Mouse (Mus musculus) liver, embryonic 13.5 days (tissue): ENCODE measurements around the gene Umodl1. TPM values are rescaled to one million over a fixed set of nuclear protein-coding genes. Genes with fewer than 3 reads are reported as not detected.
A peak's percentile ranks its signal among the peaks of the same experiment; 100 is the strongest.

Source experiments
- ATAC-seq: fragments of 200-750 bp; cut with Nextera tagmentation; 2 replicates; pipeline ENCODE4 v1.8.0; 2017; ENCODE audit warnings: low read depth, mild to moderate bottlenecking, moderate number of reproducible peaks, moderate library complexity
- DNase-seq: peaks from one replicate; pipeline ENCODE4 v3.0.0; 2022
- H3K27ac ChIP-seq: fragments of 300-500 bp; sonication (generic); 2 replicates; pipeline ENCODE4 v1.5.1; 2015; ENCODE audit warnings: moderate library complexity, mild to moderate bottlenecking, inconsistent platforms
- H3K27me3 ChIP-seq: fragments of 300-500 bp; sonication (generic); 2 replicates; pipeline ENCODE4 v1.6.1; 2015; ENCODE audit warnings: mild to moderate bottlenecking, inconsistent platforms
- H3K36me3 ChIP-seq: fragments of 300-500 bp; sonication (generic); 2 replicates; pipeline ENCODE4 v1.6.1; 2015; ENCODE audit warnings: mild to moderate bottlenecking, inconsistent platforms
- H3K4me1 ChIP-seq: fragments of 300-500 bp; sonication (generic); replicated peaks from 2 replicates; pipeline ENCODE4 v1.6.1; 2015; ENCODE audit warnings: inconsistent platforms
- H3K4me2 ChIP-seq: fragments of 300-500 bp; sonication (generic); 2 replicates; pipeline ENCODE4 v1.6.1; 2015; ENCODE audit warnings: inconsistent platforms, mild to moderate bottlenecking, moderate library complexity
- H3K4me3 ChIP-seq: fragments of 300-500 bp; sonication (generic); replicated peaks from 2 replicates; pipeline ENCODE4 v1.5.1; 2015; ENCODE audit warnings: mild to moderate bottlenecking, inconsistent platforms
- H3K9ac ChIP-seq: fragments of 300-500 bp; sonication (generic); 2 replicates; pipeline ENCODE4 v1.6.1; 2015; ENCODE audit warnings: mild to moderate bottlenecking, inconsistent platforms
- H3K9me3 ChIP-seq: fragments of 300-500 bp; sonication (generic); replicated peaks from 2 replicates; pipeline ENCODE4 v1.6.1; 2016; ENCODE audit warnings: inconsistent platforms
- WGBS: fragments of 180-500 bp; shearing (Covaris S2); methylation state at CpG from one replicate; pipeline ENCODE4 v1.1.7; 2015; ENCODE audit not compliant: insufficient replicate concordance; 5-methylcytosine and 5-hydroxymethylcytosine counted together
- polyA plus RNA-seq: library from polyadenylated mRNA; unstranded; fragments of >200 nt; fragmentation: Nextera tagmentation; extraction: Ambion mirVana; gene quantifications from 2 replicates; pipeline ENCODE4 v1.2.1, GENCODE M21; 2015

Umodl1 gene
- polyA plus RNA-seq, 1 experiment from 2014 or later, result 0.12 TPM

DNA sequence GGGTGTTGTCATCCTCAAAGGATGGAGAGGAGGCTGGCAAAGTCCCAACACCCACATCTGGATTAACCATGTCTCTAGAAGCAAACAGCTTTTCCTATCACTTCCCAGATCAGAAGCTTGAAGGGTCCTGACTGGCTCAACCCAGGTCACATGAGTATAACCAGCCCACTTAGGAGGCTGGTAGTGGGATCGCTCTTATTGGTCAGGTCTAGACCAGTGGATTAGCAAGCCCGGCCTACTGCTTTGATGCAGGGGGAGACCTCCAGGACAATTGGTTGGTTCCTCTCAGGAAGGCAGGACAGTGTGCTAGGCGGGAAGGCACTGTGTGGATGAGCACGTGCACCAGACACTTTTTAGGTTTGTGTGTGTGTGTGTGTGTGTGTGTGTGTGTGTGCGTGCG is 72.5 kb downstream of the Umodl1 start:
- H3K4me2 ChIP-seq, result no peak overlapping the region
- H3K9me3 ChIP-seq, result peaks cover 1% of the 10 kb centered on the region; the same call in 1 of the 2 replicates
- H3K27me3 ChIP-seq, result peaks cover 7% of the 10 kb centered on the region; the same call in 1 of the 2 replicates
- no peak overlapping the region for H3K27ac ChIP-seq
- ATAC-seq, result no peak
- WGBS, result 74% methylated on average over 6 of the region's 6 CpGs
- peaks cover 19% of the 10 kb centered on the region for H3K4me1 ChIP-seq
- no peak overlapping the region for H3K9ac ChIP-seq
- no peak overlapping the region for H3K4me3 ChIP-seq
- no peak for DNase-seq
- H3K36me3 ChIP-seq, result no peaks in the 10 kb centered on the region

DNA sequence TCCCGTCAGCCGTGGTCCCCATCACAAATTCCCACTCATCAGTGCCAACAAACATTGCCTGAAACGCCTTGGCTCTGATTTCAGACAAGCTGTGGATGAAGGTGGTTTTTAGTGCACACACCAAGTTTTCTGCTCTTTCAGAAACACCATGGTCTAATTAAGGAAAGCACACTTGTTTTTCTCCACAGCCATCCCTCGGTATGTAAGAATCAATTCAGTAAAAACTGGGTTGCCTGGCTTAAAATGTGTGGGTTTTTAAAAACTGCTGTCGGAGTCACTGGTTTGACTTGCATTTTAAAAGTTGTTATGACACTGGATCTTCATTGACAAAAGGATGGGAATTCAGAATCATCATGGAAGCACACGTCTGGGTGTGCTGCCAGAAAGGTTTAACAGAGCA is 73.3 kb downstream of the Umodl1 start:
- H3K27ac ChIP-seq, result no peak overlapping the region
- 71% methylated on average over 6 of the region's 6 CpGs for WGBS
- H3K36me3 ChIP-seq, result no peaks in the 10 kb centered on the region
- H3K4me3 ChIP-seq, result no peak overlapping the region
- H3K4me1 ChIP-seq, result peaks cover 24% of the 10 kb centered on the region
- H3K9ac ChIP-seq, result no peak overlapping the region
- ATAC-seq (no peak), DNase-seq (no peak)
- H3K9me3 ChIP-seq, result peaks cover 5% of the 10 kb centered on the region; the same call in 1 of the 2 replicates
- H3K4me2 ChIP-seq, result no peak overlapping the region
- H3K27me3 ChIP-seq, result peaks cover 7% of the 10 kb centered on the region; the same call in 1 of the 2 replicates

DNA sequence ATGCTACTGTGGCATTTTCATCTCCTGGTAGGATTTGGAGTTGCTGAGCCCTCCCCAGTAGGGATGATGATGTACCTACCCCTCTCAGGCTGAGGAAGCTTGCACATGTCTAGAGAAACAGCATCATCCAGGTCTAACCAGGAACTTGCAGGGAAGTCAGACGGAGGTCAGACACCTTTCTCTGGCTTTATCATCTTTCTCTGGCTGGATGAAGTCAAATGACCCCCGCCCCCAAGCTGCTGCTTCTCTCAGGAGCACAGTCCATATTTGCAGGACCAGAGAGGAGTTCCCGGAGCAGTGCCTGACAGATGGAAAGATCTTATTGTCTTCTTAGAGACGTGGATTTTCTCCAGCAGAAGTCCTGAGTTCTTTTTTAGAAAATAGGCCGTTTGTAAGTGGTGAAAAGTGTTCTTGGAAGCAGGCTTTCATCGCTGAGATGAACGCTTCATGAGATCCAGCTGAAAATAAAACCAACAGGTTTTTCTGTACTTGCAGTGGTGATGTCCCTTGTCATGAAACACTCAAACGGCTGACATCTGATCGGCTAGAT is 74.5 kb downstream of the Umodl1 start:
- H3K27me3 ChIP-seq, result peaks cover 7% of the 10 kb centered on the region; the same call in 1 of the 2 replicates
- H3K9me3 ChIP-seq, result peaks cover 5% of the 10 kb centered on the region; the same call in 1 of the 2 replicates
- no peak overlapping the region for H3K4me3 ChIP-seq
- ATAC-seq (no peak), DNase-seq (no peak)
- peaks cover 34% of the 10 kb centered on the region for H3K4me1 ChIP-seq
- WGBS, result 72% methylated on average over 9 of the region's 9 CpGs
- no peak overlapping the region for H3K27ac ChIP-seq
- H3K4me2 ChIP-seq, result no peak overlapping the region
- no peaks in the 10 kb centered on the region for H3K36me3 ChIP-seq
- H3K9ac ChIP-seq, result no peak overlapping the region

DNA sequence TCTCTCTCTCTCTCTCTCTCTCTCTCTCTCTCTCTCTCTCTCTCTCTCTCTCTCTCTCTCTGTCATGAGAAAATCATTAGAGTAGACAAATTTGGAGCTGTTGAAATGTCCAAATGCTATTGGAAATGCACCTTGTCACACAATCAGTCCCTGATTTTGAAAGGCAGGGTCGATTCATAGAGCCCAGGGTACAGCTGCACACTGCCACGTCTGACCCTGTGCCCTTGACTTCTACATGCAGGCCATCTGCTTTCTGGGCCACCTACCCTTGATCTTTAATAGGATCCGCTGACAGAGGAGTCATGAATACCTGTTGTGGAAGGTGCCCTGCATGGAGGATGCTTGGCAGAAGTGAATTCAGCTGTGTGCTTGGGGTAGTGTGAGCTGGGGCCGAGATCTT is 75.0 kb downstream of the Umodl1 start:
- H3K9me3 ChIP-seq, result peaks cover 5% of the 10 kb centered on the region; the same call in 1 of the 2 replicates
- H3K4me3 ChIP-seq, result no peak overlapping the region
- 66% methylated on average over 4 of the region's 4 CpGs for WGBS
- peaks cover 7% of the 10 kb centered on the region; the same call in 1 of the 2 replicates for H3K27me3 ChIP-seq
- DNase-seq (no peak), ATAC-seq (no peak)
- H3K36me3 ChIP-seq, result no peaks in the 10 kb centered on the region
- no peak overlapping the region for H3K27ac ChIP-seq
- no peak overlapping the region for H3K4me2 ChIP-seq
- H3K9ac ChIP-seq, result no peak overlapping the region
- H3K4me1 ChIP-seq, result peaks cover 34% of the 10 kb centered on the region

DNA sequence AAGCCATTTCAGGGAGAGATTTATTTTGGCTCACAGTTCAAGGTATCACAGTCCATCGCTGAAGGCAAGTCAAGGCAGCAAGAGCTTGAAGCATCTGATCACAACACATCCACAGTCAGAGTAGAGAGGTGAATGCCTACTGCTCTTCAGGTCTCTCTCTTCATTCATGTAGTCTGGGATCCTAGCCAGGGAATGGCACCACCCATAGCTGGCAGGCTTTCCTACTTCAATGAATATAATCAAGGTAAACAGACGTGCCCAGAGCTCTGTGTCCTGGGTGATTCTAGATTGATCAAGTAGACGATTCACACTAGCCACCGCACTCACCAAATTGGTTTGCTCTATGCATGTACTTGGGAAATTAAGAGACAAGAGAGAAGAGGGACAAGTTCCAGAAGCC is 77.9 kb downstream of the Umodl1 start:
- ATAC-seq, result no peak

DNA sequence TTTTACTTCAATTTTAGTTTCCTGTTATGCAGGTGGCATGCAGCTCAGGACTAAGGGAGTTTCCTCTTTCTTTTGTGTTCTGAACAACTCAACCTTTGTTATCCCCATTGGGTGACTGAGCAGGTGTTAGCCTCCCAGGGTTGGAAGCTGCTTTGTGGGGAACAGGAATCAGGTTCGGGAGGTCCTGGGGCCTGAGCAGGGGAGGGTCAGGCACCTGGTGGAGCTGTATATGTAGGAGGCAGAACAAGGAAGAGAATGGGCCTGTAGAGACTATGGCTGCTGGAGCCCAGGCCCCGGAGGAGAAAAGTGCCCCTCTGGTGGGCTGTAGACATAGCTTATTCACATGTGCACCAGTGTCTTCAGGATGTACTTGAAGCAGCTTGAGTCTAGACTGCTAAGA is 78.8 kb downstream of the Umodl1 start:
- 71% methylated on average over 2 of the region's 2 CpGs for WGBS
- peaks cover 5% of the 10 kb centered on the region; the same call in 1 of the 2 replicates for H3K9me3 ChIP-seq
- no peaks in the 10 kb centered on the region for H3K36me3 ChIP-seq
- H3K4me1 ChIP-seq, result peaks cover 62% of the 10 kb centered on the region
- peak overlapping the region; percentile 49 for H3K9ac ChIP-seq
- no peak for DNase-seq
- no peak for ATAC-seq
- H3K27me3 ChIP-seq, result peaks cover 7% of the 10 kb centered on the region; the same call in 1 of the 2 replicates
- H3K27ac ChIP-seq, result peak overlapping the region; percentile 84
- peak overlapping the region; percentile 63 for H3K4me2 ChIP-seq
- H3K4me3 ChIP-seq, result no peak overlapping the region

More for the DNA sequence above, 77.9 kb downstream of the Umodl1 start:
- 82% methylated on average over 4 of the region's 4 CpGs for whole genome bisulfite sequencing
- Histone ChIP-seq H3K27me3 (peaks cover 7% of the 10 kb centered on the region; the same call in 1 of the 2 replicates), H3K36me3 (no peaks in the 10 kb centered on the region), H3K9ac (no peak overlapping the region), H3K4me3 (no peak overlapping the region), H3K4me1 (peaks cover 55% of the 10 kb centered on the region), H3K4me2 (no peak overlapping the region), H3K9me3 (peaks cover 5% of the 10 kb centered on the region; the same call in 1 of the 2 replicates), H3K27ac (no peak overlapping the region)
- DNase-seq, result no peak

DNA sequence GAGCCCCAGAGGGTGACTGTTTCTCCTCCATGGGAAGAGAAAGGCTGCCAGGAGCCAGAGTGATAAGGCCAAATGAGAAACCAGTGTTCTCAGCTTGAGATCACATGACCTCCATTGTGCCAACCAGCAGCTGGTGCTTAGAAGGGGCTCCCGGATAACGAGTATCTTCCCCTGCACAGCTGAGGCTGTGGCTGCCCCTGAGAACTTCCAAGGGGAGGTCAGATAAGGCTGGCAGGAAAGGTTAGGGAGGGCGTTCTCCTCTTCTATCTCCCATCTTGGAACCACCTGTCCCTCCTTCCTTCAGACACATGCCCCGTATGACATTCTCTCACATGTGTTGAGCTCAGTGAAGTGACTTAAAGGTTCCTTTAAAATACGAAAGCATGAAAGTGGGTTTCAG is 79.7 kb downstream of the Umodl1 start:
- Histone ChIP-seq H3K9me3 (peaks cover 5% of the 10 kb centered on the region; the same call in 1 of the 2 replicates), H3K4me2 (peak overlapping the region; percentile 63), H3K4me1 (peaks cover 67% of the 10 kb centered on the region), H3K4me3 (peak overlapping the region; percentile 15), H3K27ac (peak overlapping the region; percentile 84), H3K36me3 (no peaks in the 10 kb centered on the region), H3K9ac (peak overlapping the region; percentile 49), H3K27me3 (no peaks in the 10 kb centered on the region)
- DNase-seq (peak; percentile 80), ATAC-seq (peak; percentile 97)
- WGBS, result 11% methylated on average over 5 of the region's 5 CpGs

DNA sequence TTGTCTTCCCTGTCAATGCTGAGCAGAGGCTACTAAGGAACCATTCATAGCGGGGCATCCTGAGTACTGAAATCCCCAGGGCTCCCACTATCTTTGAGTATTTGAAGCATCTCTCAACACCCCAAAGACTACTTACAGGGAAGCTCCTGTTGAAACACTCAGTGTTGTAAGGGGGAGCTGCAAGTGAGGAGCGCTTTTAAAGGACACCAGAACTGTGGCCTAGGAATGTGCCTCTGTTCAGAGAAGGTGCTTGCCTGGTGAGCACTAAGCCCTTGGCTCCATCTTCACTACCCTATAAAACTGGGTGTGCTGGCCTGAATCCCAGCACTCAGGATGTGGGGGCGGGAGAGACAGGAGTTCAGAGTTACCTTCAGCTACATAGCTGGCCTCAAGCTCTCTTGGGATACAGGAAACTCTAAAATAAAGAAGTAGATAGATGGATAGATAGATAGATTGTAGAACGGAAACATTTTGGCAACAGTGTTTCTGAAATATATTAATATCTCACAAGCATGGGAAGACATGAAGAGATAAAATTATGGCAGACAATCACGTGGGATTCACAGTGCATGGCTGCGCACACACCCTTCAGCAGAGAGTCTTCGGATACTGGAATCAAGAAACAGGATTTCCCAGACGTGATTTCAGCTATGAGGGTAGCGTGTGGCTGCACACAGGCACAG is 80.4 kb downstream of the Umodl1 start:
- Histone ChIP-seq H3K27ac (peak overlapping the region; percentile 84), H3K9me3 (peaks cover 5% of the 10 kb centered on the region; the same call in 1 of the 2 replicates), H3K36me3 (no peaks in the 10 kb centered on the region), H3K9ac (peak overlapping the region; percentile 5; the same call in 1 of the 2 replicates), H3K4me1 (peaks cover 74% of the 10 kb centered on the region), H3K4me3 (no peak overlapping the region), H3K4me2 (peak overlapping the region; percentile 63), H3K27me3 (no peaks in the 10 kb centered on the region)
- ATAC-seq (no peak; the same call in 1 of the 2 replicates), DNase-seq (no peak)
- WGBS, result 62% methylated on average over 9 of the region's 9 CpGs

DNA sequence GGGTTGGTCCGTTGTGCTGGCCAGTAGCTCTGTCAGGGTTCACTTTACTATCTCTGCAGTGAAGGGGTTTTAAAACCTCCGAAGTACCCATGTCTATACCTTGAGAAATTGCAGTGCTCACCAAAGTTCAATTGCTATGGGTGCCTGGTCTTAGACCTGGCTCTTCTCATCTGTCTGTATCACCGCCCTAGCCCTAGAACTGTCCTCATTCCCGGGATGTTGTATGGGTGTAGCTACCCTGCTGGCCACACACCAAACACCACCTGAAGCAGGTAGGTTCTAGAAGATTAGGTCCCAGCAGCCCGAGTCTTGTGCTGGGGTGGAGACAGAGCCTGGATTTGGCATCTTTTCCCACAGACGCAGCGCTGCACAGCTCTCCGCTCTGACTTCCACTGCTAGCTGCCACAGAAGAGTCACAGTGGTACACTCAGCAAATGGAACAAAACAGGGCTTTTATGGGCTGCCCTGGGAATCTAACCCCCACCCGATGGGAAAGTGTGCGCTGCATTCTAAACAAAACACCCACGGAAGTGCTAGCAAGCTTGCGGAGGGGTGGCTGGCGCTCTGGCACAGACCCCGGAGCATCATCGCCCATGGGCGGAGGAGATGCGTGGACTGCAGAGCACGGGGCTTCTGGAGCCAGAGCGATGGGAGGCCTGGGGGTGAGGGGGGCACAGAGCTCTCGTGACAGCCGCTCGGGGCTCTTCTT is 81.9 kb downstream of the Umodl1 start:
- Histone ChIP-seq H3K4me1 (peaks cover 68% of the 10 kb centered on the region), H3K36me3 (no peaks in the 10 kb centered on the region), H3K27me3 (no peaks in the 10 kb centered on the region), H3K4me2 (no peak overlapping the region), H3K9me3 (peaks cover 5% of the 10 kb centered on the region; the same call in 1 of the 2 replicates), H3K27ac (no peak overlapping the region), H3K4me3 (no peak overlapping the region), H3K9ac (no peak overlapping the region)
- DNase-seq (no peak), ATAC-seq (no peak)
- WGBS, result 84% methylated on average over 22 of the region's 22 CpGs

DNA sequence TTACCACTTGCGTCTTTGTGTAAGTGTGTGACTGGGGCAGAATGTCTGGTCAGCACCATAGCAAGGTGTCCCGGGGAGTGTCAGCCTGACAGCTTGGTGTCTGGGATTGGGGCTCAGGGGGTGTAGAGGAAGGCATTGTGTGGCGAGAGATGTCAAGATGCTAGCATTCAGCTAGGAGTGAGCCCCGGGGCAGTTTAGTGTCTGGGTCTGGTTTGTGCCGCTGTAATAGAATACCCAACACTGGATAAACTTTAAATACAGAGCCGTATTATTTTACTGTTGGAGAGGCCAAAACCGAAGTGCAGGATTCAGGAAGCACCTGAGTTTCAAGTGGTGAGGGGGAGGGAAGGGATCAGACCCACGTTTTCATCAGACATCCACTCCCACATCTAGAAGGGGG is 82.9 kb downstream of the Umodl1 start:
- no peak for DNase-seq
- Histone ChIP-seq H3K9ac (no peak overlapping the region), H3K4me1 (peaks cover 67% of the 10 kb centered on the region), H3K27me3 (no peaks in the 10 kb centered on the region), H3K36me3 (no peaks in the 10 kb centered on the region), H3K4me3 (no peak overlapping the region), H3K9me3 (peaks cover under 1% of the 10 kb centered on the region; the same call in 1 of the 2 replicates), H3K4me2 (no peak overlapping the region), H3K27ac (no peak overlapping the region)
- ATAC-seq, result no peak
- 66% methylated on average over 8 of the region's 8 CpGs for WGBS

DNA sequence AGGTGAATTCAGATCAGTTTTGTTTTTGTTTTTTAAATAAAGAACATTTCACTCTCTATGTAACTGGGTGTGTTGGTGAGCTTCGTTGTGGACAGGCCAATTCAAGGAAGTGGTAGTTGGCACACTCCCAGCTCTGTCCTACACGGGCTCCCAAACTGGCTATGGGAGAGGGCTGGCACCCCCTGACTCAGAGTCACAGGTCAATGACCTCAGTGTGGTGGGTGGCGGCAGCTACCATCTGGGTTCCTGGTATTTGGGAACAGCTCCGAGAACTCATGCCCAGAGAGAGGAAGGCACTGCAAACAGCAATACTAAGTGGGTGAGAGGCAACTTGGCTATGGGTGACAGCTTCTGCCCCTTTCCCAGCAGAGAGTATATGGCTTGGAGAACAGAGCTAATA is 83.9 kb downstream of the Umodl1 start:
- no peak for DNase-seq
- H3K4me2 ChIP-seq, result no peak overlapping the region
- no peaks in the 10 kb centered on the region for H3K9me3 ChIP-seq
- no peak overlapping the region for H3K27ac ChIP-seq
- no peak overlapping the region for H3K9ac ChIP-seq
- H3K36me3 ChIP-seq, result no peaks in the 10 kb centered on the region
- WGBS, result 57% methylated on average over 4 of the region's 4 CpGs
- H3K27me3 ChIP-seq, result no peaks in the 10 kb centered on the region
- no peak for ATAC-seq
- H3K4me1 ChIP-seq, result peaks cover 59% of the 10 kb centered on the region
- H3K4me3 ChIP-seq, result no peak overlapping the region
